Mouse (Mus musculus): Measurements from ENCODE around the gene Hnf1a. TPM values are rescaled to one million over a fixed set of nuclear protein-coding genes. Genes with fewer than 3 reads are reported as not detected.

Hnf1a gene
- polyA plus RNA-seq, 1 experiment from 2014 or later = 0.06 TPM

- Histone ChIP-seq H3K27me3 (replicated peaks; ENCODE audit: control insufficient read depth, insufficient read depth, low read length) (0 out of 2 replicates have a peak, but pooled peaks cover 2% of the 10 kb centered on the region), H3K4me1 (replicated peaks; ENCODE audit: control insufficient read depth, insufficient read depth, low read length) (no peaks in the 10 kb centered on the region), H3K27ac (ENCODE audit: low read length) (no peak overlapping the region), H3K4me3 (replicated peaks; ENCODE audit: low read length) (no peak overlapping the region), H3K36me3 (ENCODE audit: control insufficient read depth, insufficient read depth) (no peaks in the 10 kb centered on the region), H3K9ac (replicated peaks; ENCODE audit: low read depth, low read length) (no peak overlapping the region), H3K4me2 (ENCODE audit: low read length) (no peak overlapping the region), H3K9me3 (ENCODE audit: control insufficient read depth, low read length) (no peaks in the 10 kb centered on the region)
- 39% methylated on average over 13 of the region's 13 CpGs for WGBS
- ATAC-seq = no peak
These were observed 1.2 kb downstream of the Hnf1a start for GRCm38 (mm10) chr5:114969609-114970215.

GRCm38 (mm10) chr5:114969064-114969463 lies 1.8 kb downstream of the Hnf1a start:
- Histone ChIP-seq H3K4me3 (replicated peaks; ENCODE audit: low read length) (no peak overlapping the region), H3K9me3 (ENCODE audit: control insufficient read depth, low read length) (no peaks in the 10 kb centered on the region), H3K27ac (ENCODE audit: low read length) (no peak overlapping the region), H3K9ac (replicated peaks; ENCODE audit: low read depth, low read length) (no peak overlapping the region), H3K27me3 (replicated peaks; ENCODE audit: control insufficient read depth, insufficient read depth, low read length) (0 out of 2 replicates have a peak, but pooled peaks cover 2% of the 10 kb centered on the region), H3K4me2 (ENCODE audit: low read length) (no peak overlapping the region), H3K36me3 (ENCODE audit: control insufficient read depth, insufficient read depth) (no peaks in the 10 kb centered on the region), H3K4me1 (replicated peaks; ENCODE audit: control insufficient read depth, insufficient read depth, low read length) (no peaks in the 10 kb centered on the region)
- 28% methylated on average over 4 of the region's 4 CpGs for WGBS
- ATAC-seq = no peak

GRCm38 (mm10) chr5:114968651-114969050 lies 2.2 kb downstream of the Hnf1a start:
- no peak overlapping the region for H3K27ac ChIP-seq (ENCODE audit: low read length)
- WGBS = 11% methylated on average over 7 of the region's 7 CpGs

GRCm38 (mm10) chr5:114967523-114968268 lies 3.2 kb downstream of the Hnf1a start:
- no peak for ATAC-seq
- 46% methylated on average over 14 of the region's 14 CpGs for WGBS
- H3K4me3 ChIP-seq (replicated peaks; ENCODE audit: low read length) = no peak overlapping the region
- H3K4me1 ChIP-seq (replicated peaks; ENCODE audit: control insufficient read depth, insufficient read depth, low read length) = no peaks in the 10 kb centered on the region
- H3K27me3 ChIP-seq (replicated peaks; ENCODE audit: control insufficient read depth, insufficient read depth, low read length) = 0 out of 2 replicates have a peak, but pooled peaks cover 2% of the 10 kb centered on the region
- no peak overlapping the region for H3K9ac ChIP-seq (replicated peaks; ENCODE audit: low read depth, low read length)
- H3K27ac ChIP-seq (ENCODE audit: low read length) = no peak overlapping the region
- no peaks in the 10 kb centered on the region for H3K9me3 ChIP-seq (ENCODE audit: control insufficient read depth, low read length)
- no peaks in the 10 kb centered on the region for H3K36me3 ChIP-seq (ENCODE audit: control insufficient read depth, insufficient read depth)
- H3K4me2 ChIP-seq (ENCODE audit: low read length) = no peak overlapping the region

More at GRCm38 (mm10) chr5:114968651-114969050, 2.2 kb downstream of the Hnf1a start:
- Histone ChIP-seq H3K27me3 (replicated peaks; ENCODE audit: control insufficient read depth, insufficient read depth, low read length) (0 out of 2 replicates have a peak, but pooled peaks cover 2% of the 10 kb centered on the region), H3K9me3 (ENCODE audit: control insufficient read depth, low read length) (no peaks in the 10 kb centered on the region), H3K4me1 (replicated peaks; ENCODE audit: control insufficient read depth, insufficient read depth, low read length) (no peaks in the 10 kb centered on the region), H3K4me3 (replicated peaks; ENCODE audit: low read length) (no peak overlapping the region), H3K9ac (replicated peaks; ENCODE audit: low read depth, low read length) (no peak overlapping the region), H3K36me3 (ENCODE audit: control insufficient read depth, insufficient read depth) (no peaks in the 10 kb centered on the region), H3K4me2 (ENCODE audit: low read length) (no peak overlapping the region)
- no peak for ATAC-seq

- Histone ChIP-seq H3K9ac (replicated peaks; ENCODE audit: low read depth, low read length) (no peak overlapping the region), H3K27ac (ENCODE audit: low read length) (no peak overlapping the region), H3K9me3 (ENCODE audit: control insufficient read depth, low read length) (no peaks in the 10 kb centered on the region), H3K4me2 (ENCODE audit: low read length) (no peak overlapping the region), H3K4me1 (replicated peaks; ENCODE audit: control insufficient read depth, insufficient read depth, low read length) (no peaks in the 10 kb centered on the region), H3K4me3 (replicated peaks; ENCODE audit: low read length) (no peak overlapping the region), H3K36me3 (ENCODE audit: control insufficient read depth, insufficient read depth) (no peaks in the 10 kb centered on the region), H3K27me3 (replicated peaks; ENCODE audit: control insufficient read depth, insufficient read depth, low read length) (0 out of 2 replicates have a peak, but pooled peaks cover 2% of the 10 kb centered on the region)
- ATAC-seq = no peak
- 70% methylated on average over 17 of the region's 17 CpGs for WGBS
These were observed 5.7 kb downstream of the Hnf1a start for GRCm38 (mm10) chr5:114964967-114965898.

GRCm38 (mm10) chr5:114964315-114964966 lies 6.5 kb downstream of the Hnf1a start:
- 0 out of 2 replicates have a peak, but pooled peaks cover 2% of the 10 kb centered on the region for H3K27me3 ChIP-seq (replicated peaks; ENCODE audit: control insufficient read depth, insufficient read depth, low read length)
- H3K27ac ChIP-seq (ENCODE audit: low read length) = no peak overlapping the region
- no peaks in the 10 kb centered on the region for H3K4me1 ChIP-seq (replicated peaks; ENCODE audit: control insufficient read depth, insufficient read depth, low read length)
- WGBS = 72% methylated on average over 7 of the region's 7 CpGs
- H3K9ac ChIP-seq (replicated peaks; ENCODE audit: low read depth, low read length) = no peak overlapping the region
- H3K9me3 ChIP-seq (ENCODE audit: control insufficient read depth, low read length) = no peaks in the 10 kb centered on the region
- no peak for ATAC-seq
- no peak overlapping the region for H3K4me3 ChIP-seq (replicated peaks; ENCODE audit: low read length)
- no peaks in the 10 kb centered on the region for H3K36me3 ChIP-seq (ENCODE audit: control insufficient read depth, insufficient read depth)
- no peak overlapping the region for H3K4me2 ChIP-seq (ENCODE audit: low read length)

GRCm38 (mm10) chr5:114961590-114962360 lies 9.1 kb downstream of the Hnf1a start:
- no peak overlapping the region for H3K27ac ChIP-seq (ENCODE audit: low read length)
- no peaks in the 10 kb centered on the region for H3K27me3 ChIP-seq (replicated peaks; ENCODE audit: control insufficient read depth, insufficient read depth, low read length)
- H3K9me3 ChIP-seq (ENCODE audit: control insufficient read depth, low read length) = peaks cover 4% of the 10 kb centered on the region; the same call in 1 of the 2 replicates
- ATAC-seq = no peak
- 70% methylated on average over 4 of the region's 4 CpGs for WGBS
- H3K4me3 ChIP-seq (replicated peaks; ENCODE audit: low read length) = no peak overlapping the region
- H3K36me3 ChIP-seq (ENCODE audit: control insufficient read depth, insufficient read depth) = no peaks in the 10 kb centered on the region
- no peak overlapping the region for H3K4me2 ChIP-seq (ENCODE audit: low read length)
- H3K9ac ChIP-seq (replicated peaks; ENCODE audit: low read depth, low read length) = no peak overlapping the region
- no peaks in the 10 kb centered on the region for H3K4me1 ChIP-seq (replicated peaks; ENCODE audit: control insufficient read depth, insufficient read depth, low read length)

- no peaks in the 10 kb centered on the region for H3K27me3 ChIP-seq (replicated peaks; ENCODE audit: control insufficient read depth, insufficient read depth, low read length)
- no peak overlapping the region for H3K4me3 ChIP-seq (replicated peaks; ENCODE audit: low read length)
- no peak for ATAC-seq
- no peak overlapping the region for H3K9ac ChIP-seq (replicated peaks; ENCODE audit: low read depth, low read length)
- H3K36me3 ChIP-seq (ENCODE audit: control insufficient read depth, insufficient read depth) = no peaks in the 10 kb centered on the region
- no peak overlapping the region for H3K27ac ChIP-seq (ENCODE audit: low read length)
- H3K4me1 ChIP-seq (replicated peaks; ENCODE audit: control insufficient read depth, insufficient read depth, low read length) = no peaks in the 10 kb centered on the region
- no peak overlapping the region for H3K4me2 ChIP-seq (ENCODE audit: low read length)
- peaks cover 4% of the 10 kb centered on the region; the same call in 1 of the 2 replicates for H3K9me3 ChIP-seq (ENCODE audit: control insufficient read depth, low read length)
- WGBS = 84% methylated on average over 5 of the region's 5 CpGs
These were observed 12.8 kb downstream of the Hnf1a start for GRCm38 (mm10) chr5:114958069-114958468.

Data from forebrain, embryonic 16.5 days (tissue).